Mouse (Mus musculus) gastrocnemius, adult 18-20 months (tissue): ENCODE results near the gene Rbfox1. TPM values are rescaled to one million over a fixed set of nuclear protein-coding genes. Genes with fewer than 3 reads are reported as not detected.

Experiments
- DNase-seq: peaks from one replicate; pipeline ENCODE4 v3.0.0; 2021; ENCODE audit warnings: low spot score
- long read RNA-seq, 2 experiments: library from polyadenylated mRNA; stranded (forward); transcript quantifications; one replicate each; pipeline ENCODE4 v2.0.0; 2021
- total RNA-seq, 2 experiments: library from RNA; stranded (reverse); gene quantifications; 2 replicates each; pipeline ENCODE4 v1.2.3; 2021

Gene Rbfox1
- total RNA-seq = 100 to 1,000 TPM; 228 to 232 TPM
- long read RNA-seq, experiment 1, transcript Rbfox1-203 (13 exons, 1,407 nt) = major isoform, 15 of 111 reads
- long read RNA-seq, experiment 1, partial matches to known transcripts = 14 of 111 reads
- long read RNA-seq, experiment 1, other reads (novel, unspliced or antisense) = 82 of 111 reads
- long read RNA-seq, experiment 2, transcript Rbfox1-203 (13 exons, 1,407 nt) = major isoform, 6 of 84 reads
- long read RNA-seq, experiment 2, partial matches to known transcripts = 8 of 84 reads
- long read RNA-seq, experiment 2, other reads (novel, unspliced or antisense) = 69 of 84 reads

DNA sequence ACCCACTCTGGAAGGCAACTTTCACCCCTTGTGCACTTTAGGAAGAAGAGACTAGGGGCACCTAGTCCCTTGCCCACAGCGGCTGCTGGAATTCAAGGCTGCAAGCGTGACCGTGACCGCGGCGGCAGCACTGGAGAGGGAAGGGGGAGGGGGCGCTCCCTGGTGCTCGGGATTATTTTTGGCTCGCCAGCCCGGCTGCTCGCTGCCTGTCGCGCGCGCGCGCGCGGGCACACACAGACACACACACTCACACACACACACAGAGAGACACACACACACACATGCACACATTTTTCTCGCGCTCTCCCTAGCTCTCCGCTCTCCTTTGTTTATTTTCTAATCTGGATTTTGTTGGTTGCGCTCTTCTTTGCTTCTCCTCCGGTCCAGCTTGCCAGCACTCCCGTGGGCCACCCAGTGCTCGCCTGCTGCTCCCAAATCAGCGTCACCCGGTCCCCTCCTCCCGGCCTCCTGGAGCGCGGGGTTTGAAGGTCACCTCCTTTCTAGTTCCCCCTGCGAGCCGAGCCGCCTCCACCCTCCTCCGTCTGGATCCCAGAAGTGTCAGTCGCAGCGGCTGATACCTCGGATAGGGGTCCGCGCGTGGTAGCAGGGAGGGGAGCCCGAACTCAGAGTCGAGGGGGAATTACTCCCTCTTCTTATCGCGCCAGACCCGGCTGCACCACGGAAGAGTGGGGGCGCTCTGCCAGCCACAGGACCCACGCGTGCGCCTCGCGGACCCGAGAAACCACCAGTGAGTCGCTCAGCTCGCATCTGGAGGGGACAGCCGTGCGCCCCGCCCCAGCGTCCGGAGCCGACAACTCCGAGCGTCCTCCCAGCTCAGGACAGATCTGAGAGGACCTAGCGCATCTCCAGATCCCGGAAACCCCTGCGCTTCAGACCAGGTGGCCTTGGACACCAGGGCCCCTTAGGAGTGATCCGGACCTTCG, at the start of gene Rbfox1:
TSS of gene Rbfox1 (plus strand) at position 610 of the 944 bp plus-strand sequence.
- DNase-seq = no peak

DNA sequence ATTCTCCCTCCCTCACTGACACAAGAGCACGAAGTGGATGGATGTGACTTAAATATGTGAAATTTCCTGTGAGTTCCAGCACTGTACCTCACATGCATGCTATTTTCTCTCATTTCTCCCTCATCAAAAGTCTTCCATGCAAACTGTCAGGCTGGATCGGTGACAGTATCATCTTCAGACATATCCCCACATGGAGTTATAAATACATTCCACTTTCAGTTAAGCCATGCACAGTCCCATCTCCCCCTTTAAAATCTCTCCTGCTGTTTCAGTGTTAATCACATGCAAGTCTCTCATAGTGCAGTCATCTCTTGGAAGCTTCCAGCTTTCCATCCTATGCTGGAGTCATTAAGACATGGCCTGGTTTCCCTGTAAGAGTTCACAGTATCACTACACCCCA, 48.4 kb upstream of the Rbfox1 start:
- no peak for DNase-seq

DNA sequence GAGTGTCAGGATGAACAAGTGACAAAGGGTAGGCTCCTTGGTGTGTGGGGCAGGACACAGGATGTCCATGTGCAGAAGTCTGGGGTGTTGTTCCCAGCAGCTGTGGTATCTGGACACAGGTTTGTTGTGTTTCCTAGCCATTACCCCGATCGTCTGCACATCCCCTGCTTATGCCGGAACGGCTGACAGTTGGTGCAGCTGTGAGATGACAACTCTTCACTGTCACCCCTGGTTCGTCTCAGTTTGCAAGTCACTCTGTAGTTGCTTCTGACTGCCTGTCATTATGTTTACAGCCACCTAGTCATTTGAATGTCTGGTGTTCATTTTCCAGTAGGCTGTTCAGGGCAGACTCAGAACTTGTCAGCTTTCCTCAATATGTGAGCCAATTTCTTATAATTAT, 44.0 kb upstream of the Rbfox1 start:
- no peak for DNase-seq

DNA sequence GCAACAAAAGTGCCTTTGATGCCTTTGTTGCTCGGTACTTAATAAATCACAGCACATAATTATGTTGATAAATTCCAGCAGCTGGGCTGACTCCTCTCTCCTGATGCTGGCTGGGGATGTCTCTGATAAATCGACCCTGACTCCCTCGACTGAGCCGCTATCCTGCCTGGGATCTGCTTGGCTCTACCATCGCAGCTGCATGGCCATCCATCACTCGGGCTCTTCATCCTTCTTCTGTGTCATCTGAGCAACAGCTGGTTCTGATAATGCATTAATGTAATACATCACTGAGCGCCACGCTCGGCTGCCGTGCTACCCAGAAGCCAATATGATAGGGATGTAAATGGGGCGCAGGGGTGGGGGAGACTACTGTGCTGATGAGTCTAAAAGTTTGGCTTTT, 39.5 kb upstream of the Rbfox1 start:
- DNase-seq = no peak

DNA sequence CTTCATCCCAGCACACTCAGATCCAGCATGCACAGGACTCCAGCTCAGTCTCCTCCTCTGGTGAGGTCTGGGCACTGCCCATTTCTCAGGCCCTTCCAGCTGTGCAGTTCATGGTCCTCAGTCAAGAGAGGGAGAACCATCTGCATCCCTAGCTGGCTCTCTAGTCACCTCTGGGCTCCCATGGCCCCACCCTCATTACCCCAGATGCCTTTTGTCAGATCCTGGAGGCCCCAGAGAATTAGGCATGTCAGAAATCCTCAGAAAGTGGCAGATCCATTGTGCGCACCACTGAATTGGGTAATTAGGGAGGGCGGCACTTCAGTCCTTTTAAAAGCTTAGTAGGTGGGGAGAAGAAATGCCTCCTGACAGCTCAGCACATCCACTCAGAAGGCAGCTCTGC, 32.1 kb upstream of the Rbfox1 start:
- DNase-seq = no peak

DNA sequence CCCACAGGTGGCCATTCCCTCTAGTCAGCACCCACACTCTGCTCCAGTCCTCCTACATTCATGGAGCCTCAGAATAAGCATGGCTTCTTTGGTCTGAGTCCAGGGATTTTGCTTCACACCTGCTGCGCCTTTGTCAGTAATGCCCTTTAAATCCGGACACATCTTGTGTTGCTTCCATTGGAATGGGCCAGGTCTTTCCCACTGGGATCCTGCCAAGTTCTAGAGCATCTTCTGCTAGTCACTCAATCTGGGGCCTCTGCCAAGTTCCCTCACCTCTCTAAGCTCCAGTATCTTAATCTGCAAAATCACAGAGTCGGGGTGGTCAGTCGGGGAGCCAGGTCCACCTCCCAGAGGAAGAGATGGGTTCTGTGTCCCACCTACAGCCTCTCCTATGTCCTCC, 20.8 kb upstream of the Rbfox1 start:
- no peak for DNase-seq

DNA sequence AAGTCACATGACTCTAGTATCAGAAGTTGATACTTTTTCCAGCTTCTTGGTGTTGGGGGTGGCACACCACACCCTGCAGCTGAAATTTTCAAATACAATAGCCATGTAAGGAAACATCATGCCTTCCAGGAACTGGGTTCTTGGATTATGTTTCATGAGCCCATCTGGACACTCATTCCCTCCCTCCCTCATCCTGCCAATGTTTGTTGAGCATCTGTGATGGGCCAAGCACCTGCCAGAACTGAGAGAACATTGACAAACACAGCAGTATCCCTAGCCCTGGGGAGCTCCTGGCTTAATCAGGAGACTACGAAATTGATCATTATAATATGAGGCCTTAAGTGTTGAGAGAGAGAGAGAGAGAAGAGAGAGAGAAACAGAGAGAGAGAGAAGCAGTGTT, 18.2 kb upstream of the Rbfox1 start:
- no peak for DNase-seq

DNA sequence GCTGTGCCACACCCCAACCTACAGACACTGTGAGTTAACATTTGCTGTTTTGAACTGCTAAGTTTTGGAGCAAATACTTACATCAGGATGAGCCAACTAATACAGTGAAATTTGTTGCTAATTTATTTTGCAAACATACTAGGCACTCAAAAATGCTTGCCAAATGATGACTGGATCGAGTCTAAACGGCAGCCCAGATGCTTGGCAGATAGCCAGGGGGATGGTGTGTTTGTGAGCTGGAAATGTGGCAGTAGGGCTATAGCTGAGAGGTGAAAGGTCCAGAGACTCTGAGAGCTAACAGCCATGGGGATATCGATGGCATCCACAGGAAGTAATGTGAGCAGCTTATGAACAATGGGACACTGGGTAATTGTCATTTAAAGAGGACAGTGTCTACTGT, 14.8 kb upstream of the Rbfox1 start:
- DNase-seq = no peak

DNA sequence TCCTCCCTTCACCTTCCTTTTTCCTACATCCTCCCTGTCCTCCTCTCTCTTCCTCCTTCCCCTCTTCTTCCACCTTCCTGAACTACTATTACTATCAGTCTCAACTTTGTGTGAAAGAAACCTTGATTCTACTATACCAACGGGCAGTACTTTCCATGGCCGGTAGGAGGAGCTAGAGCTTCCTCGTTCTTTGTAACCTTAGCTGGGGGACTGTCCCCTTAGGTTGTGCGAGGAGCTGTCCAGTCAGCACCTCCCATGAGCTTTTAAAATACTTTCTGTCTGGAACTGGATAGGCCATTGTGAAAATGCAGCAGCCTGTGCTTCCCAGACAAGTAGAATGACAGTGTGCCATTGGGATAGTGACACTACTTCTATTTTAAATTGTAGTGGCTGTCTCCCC, 3.3 kb upstream of the Rbfox1 start:
- peak; percentile 9 for DNase-seq

DNA sequence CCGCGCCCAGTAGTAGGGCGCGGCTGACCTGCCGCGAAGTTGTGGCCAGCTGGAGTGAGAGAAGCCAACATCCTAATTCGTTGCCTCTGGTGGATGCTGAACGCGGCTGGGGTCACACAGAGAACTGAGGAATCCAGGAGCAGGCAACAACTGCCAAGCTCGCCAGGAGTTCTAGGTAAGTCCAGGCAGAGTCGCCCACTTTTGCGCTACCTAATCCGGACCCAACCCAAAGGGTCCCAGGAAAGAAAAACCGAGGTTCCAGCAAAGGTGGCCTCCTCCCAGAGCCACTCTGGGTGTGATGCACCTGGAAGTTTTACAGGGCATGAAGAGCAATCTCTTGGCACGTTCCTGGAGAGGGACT, 515 bp downstream of the Rbfox1 start:
- DNase-seq = no peak

DNA sequence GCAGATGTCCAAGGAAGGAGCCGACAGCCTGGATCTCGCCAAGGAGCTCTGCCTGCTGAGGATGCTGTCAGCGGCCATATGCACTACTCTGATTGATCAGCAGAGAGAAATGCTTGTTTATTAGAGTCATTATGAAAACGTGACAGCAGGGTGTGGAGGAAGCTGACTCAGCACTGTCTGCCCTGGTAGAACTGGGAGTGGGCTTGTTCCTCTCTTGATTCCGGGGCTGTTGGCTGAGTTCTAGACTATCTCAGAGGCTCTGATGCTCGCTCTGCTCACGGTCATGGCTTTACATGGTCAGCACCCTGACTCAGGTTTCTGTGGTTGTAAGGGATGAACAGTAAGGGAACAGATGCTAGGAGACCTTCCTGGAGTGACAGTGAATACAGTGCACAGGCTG, 10.4 kb downstream of the Rbfox1 start:
- DNase-seq = no peak

DNA sequence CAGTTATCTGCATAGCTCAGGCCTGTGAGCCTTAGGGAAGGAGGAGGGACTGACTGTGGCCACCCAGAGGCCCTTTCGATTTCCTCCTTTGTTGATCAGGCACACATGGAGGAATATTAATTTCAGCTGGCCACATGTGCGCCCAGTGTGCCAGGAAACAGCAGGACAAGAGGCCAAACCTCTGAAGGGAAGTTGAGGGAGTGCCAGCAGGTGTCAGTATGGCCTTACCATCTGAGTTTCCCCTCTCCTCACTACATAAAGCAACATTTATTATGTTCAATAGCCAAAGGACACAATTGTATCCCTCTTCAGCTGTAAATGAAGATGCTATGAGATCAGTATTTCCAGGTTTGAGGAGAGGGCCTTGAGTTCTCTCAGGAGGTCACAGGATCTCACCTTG, 13.2 kb downstream of the Rbfox1 start:
- no peak for DNase-seq

DNA sequence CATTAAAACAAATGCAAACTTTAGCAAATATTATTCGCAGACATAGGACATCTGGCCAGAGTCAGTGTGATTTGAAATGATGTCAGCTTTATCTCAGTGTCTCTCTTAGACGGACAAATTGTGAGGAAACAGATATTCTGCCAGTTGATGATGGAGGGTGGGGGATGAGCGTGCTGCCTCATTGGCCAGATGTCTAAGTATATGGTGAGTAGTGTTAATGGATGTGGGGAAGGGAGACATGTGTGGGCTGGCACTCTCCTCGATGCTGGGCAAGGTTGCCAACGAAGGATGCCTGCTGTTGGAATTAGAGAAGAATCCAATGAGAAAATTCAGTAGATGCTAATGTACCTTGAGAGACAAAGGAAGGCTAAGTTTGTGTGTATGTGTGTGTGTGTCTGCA, 25.6 kb downstream of the Rbfox1 start:
- no peak for DNase-seq

DNA sequence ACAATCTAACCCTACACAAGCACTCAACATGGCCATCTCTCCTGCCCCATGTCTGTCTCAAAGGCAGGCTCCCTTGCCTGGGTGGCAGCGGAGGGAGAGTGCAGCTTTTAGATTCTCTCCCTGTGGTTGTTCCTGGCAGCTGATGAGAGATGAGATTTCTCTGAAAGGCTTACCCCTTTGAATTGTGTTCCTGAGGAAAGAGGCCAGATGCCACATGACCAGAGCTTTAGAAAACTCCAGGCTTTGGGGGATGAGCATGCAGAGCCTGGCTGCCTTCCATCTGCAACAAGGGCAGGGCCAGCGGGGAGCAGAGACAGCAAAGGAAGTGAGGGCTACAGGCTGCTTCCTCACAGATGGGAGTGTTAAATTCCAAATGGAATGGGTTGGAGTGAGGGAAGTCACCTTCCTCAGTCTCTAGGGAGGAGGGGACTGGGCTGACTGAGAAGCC, 26.7 kb downstream of the Rbfox1 start:
- DNase-seq = no peak

DNA sequence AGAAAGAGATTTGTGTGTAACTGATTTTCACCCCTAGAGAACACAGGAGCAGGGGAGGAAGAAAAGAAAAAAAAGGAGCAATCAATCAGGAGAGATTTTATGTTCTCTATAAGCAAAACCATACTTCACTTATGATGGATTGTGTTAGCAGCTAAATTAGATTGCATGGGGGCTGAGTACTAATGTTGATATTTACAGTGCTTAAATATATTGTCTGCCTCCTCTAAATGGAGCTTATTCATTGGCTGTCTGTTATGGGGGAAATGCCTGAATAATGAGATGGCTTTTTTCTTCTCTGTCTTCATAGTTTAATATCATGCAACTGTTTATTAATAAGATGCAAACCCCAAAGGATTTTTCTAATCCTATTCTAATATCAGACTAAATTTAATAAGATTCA, 32.8 kb downstream of the Rbfox1 start:
- DNase-seq = no peak

DNA sequence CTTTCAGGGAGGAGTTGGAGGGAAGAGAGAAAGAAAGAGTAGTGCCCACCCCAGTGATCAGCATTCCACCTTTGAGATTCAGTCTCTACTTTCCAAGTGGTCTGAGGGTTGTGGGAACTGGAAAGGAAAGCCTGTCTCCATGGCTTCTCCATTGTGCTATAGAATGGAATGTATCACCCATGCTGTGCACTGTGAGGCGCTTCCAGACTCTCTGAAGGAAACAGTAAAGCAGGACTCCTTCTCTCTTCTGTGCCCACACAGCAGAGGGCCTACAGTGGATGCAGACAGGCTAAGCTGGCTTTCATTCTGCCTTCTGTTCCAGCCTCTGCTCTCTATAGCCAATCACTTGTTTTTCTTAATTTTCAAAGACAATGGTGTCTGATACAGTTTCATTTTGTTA, 41.8 kb downstream of the Rbfox1 start:
- no peak for DNase-seq

DNA sequence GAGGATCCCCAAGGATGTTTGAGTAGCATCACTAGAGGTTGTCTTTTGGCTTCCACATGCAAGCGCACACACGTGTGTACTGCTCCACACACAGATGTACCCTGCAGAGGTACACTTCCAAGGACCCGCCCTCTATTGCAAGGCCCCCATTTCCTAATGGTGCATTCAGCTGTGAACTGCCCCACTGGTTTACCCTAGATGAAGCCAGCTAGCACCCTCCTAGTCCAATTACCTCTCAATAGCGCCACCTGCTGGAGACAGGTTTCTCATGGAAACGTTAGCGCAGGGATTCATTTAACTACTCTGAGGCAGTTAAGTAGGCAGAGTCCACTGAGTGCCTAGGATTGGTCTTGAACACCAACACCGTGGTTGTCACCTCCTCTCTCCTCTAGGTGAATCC, 46.5 kb downstream of the Rbfox1 start:
- DNase-seq = peak; percentile 42

DNA sequence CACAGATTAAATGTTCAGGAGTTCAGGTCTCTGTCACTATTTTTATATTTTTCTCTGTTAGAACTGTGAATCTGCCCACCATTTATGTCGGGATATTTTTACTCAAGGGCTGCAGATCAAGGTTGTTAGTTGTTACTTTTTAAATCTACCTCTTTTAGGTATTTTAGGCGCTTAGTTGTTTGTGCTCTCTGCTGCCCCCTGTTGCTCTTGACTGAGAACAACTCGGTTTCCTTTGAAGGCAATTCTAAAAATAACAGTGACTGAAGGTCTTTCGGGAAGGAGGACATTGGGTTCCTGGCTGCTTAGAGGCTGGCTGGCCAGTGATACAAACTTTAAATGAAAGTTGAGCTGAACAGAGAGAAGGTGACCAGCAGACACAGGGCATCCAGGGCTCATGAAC, 54.9 kb downstream of the Rbfox1 start:
- DNase-seq = no peak

DNA sequence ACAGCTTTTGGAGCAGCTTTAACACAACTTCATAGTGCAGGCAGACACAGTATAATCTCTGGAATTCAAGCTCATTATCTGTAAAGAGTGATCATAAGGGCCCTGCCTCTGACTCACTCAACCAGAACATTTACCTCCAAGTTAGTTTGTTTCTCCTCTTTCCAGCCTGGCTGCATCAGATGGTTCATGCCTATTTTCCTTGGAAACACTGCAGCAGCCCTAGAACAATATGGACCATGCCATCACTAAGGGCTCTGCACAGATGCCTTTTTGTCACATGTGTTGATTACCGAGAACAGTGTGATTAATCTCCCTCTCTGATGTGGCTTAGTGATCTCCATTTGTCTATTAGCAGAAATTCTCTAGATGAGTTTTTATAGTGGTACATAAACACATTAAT, 60.5 kb downstream of the Rbfox1 start:
- DNase-seq = no peak

DNA sequence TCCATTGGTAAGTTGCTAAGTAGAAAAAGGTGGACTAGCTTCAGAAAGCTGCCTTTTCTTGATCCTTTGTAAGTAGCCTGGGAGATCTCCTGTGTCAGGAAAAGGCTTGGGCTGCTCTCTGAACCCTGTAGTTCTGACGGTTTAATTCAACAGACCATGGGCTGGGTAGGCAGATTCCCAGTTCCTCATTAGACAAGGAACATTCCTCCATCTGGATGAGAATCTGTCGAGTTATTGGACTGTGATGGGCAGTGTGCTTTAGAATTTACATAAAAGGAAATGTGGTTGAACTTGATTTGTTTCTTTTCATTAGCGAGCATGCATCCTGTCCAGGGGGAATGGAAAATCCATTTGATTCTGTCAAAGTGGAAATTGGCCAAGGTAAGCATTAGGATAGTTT, 68.0 kb downstream of the Rbfox1 start:
- no peak for DNase-seq

DNA sequence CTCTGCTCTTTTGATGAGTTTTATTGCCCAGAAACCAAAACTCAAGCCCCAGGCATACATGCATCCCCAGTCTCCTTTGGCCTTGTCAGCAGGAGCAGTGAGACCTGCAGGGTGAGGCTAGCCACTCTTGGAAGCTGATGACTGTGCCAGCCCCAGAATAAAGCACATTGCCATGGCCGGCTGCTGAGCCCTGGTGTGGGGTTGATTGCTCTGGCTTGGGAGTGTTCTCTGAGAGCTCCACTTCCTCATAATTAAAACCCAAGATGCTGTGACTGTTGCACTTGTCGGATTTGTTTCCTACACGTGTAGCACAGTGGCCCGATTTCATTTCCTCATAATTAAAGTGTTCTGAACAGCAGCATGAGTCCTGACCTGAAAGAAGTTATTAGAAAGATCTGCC, 72.3 kb downstream of the Rbfox1 start:
- DNase-seq = no peak

DNA sequence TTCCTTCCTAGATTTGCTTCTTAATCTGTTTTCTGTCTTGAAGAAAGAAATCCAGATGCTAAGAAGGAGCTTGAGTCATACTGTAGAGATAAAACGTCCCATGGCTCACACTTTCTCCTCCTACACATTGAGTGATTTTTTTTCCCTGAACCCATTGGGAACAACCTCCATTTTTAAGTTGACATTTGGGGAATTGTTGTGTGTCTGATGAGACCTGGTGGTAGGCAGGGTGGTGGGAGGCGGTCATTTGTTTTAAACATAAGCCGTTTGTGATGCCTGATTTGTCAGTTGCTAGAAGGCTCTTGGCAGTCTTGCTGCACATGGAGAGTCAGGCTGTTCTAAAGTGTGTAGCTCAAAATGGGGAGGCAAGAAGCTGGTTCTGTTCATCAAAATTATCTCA, 76.6 kb downstream of the Rbfox1 start:
- DNase-seq = no peak

DNA sequence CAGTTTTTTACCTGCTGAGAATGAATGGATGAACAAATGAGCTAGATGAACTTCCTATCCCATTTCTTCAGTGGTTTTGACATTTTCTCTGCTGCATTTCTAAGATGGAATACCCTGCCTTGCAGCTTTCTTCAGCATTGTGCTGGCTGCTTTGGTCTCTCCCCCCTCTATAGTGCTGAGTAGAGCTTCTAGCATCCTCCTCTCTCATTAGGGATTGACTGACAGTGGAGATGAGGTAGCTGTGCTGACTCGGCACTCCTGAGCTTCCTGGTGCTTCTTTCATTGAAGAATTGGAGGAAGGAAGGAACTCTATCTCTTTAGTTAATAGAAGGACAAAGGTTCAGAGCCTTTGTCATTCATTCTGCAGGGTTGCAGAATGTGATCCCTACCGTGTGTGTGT, 89.0 kb downstream of the Rbfox1 start:
- no peak for DNase-seq
